Mouse (Mus musculus): ENCODE measurements at regions not wholly inside any gene's neighbourhood (a gene's known extent, or its start where the extent isn't known, plus 50 kb on each side); places are given as distances from the start of the nearest gene placed in this dataset.

DNA sequence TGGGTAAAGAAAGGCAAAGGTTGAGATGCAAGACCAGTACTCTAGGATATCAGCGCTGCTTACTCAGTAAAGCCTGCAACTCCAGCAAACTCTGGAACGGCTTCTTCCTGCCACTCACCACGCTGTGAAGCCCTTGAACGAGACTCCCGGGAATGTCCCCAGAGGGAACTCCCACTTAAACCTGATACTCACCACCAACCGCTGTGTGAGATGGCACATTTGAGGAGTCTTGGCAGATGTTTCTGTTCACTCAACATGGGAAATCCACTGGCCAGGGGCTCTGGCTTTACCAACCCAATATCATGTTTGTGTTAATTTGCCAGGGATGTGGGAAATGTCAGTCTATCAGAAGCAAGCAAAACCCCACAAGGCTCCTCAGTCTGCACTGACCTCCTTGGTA is 90.2 kb upstream of the Rab3gap2 start:
- TF ChIP-seq CTCF (IDR thresholded peaks at IDR 0.05; ENCODE audit: extremely low read depth, insufficient read depth, low read length), result no peak
- no peak for TF ChIP-seq POLR2A (IDR thresholded peaks at IDR 0.05; ENCODE audit: extremely low read depth, insufficient read depth, low read length)
- no peak overlapping the region for H3K4me3 ChIP-seq (ENCODE audit: insufficient read depth, low read length)
- peaks cover 2% of the 10 kb centered on the region; the same call in 1 of the 2 replicates for H3K4me1 ChIP-seq (ENCODE audit: control insufficient read depth, insufficient read depth, low read length)
- H3K27ac ChIP-seq (ENCODE audit: insufficient read depth, low read length), result no peak overlapping the region

- Histone ChIP-seq H3K4me3 (ENCODE audit: insufficient read depth, low read length) (no peak overlapping the region), H3K27ac (ENCODE audit: insufficient read depth, low read length) (no peak overlapping the region), H3K4me1 (ENCODE audit: control insufficient read depth, insufficient read depth, low read length) (no peaks in the 10 kb centered on the region)
- TF ChIP-seq CTCF (IDR thresholded peaks at IDR 0.05; ENCODE audit: extremely low read depth, insufficient read depth, low read length), result no peak
- TF ChIP-seq POLR2A (IDR thresholded peaks at IDR 0.05; ENCODE audit: extremely low read depth, insufficient read depth, low read length), result no peak
These were observed 91.9 kb upstream of the Rab3gap2 start for GRCm38 (mm10) chr1:185112017-185112399.

GRCm38 (mm10) chr1:185111347-185112016 is 92.4 kb upstream of the Rab3gap2 start:
- Histone ChIP-seq H3K4me1 (ENCODE audit: control insufficient read depth, insufficient read depth, low read length) (no peaks in the 10 kb centered on the region), H3K4me3 (ENCODE audit: insufficient read depth, low read length) (no peak overlapping the region), H3K27ac (ENCODE audit: insufficient read depth, low read length) (no peak overlapping the region)
- TF ChIP-seq CTCF (IDR thresholded peaks at IDR 0.05; ENCODE audit: extremely low read depth, insufficient read depth, low read length) (no peak), POLR2A (IDR thresholded peaks at IDR 0.05; ENCODE audit: extremely low read depth, insufficient read depth, low read length) (no peak)

- Histone ChIP-seq H3K27ac (ENCODE audit: insufficient read depth, low read length) (no peak overlapping the region), H3K4me3 (ENCODE audit: insufficient read depth, low read length) (no peak overlapping the region), H3K4me1 (ENCODE audit: control insufficient read depth, insufficient read depth, low read length) (no peaks in the 10 kb centered on the region; the same call in 1 of the 2 replicates)
- no peak for TF ChIP-seq CTCF (IDR thresholded peaks at IDR 0.05; ENCODE audit: extremely low read depth, insufficient read depth, low read length)
- no peak for TF ChIP-seq POLR2A (IDR thresholded peaks at IDR 0.05; ENCODE audit: extremely low read depth, insufficient read depth, low read length)
These were observed 98.7 kb upstream of the Rab3gap2 start for GRCm38 (mm10) chr1:185104945-185105884.

- no peak overlapping the region for H3K27ac ChIP-seq (ENCODE audit: insufficient read depth, low read length)
- H3K4me1 ChIP-seq (ENCODE audit: control insufficient read depth, insufficient read depth, low read length), result no peaks in the 10 kb centered on the region; the same call in 1 of the 2 replicates
- no peak overlapping the region for H3K4me3 ChIP-seq (ENCODE audit: insufficient read depth, low read length)
- TF ChIP-seq CTCF (IDR thresholded peaks at IDR 0.05; ENCODE audit: extremely low read depth, insufficient read depth, low read length) (no peak), POLR2A (IDR thresholded peaks at IDR 0.05; ENCODE audit: extremely low read depth, insufficient read depth, low read length) (no peak)
These were observed 100.1 kb upstream of the Rab3gap2 start for GRCm38 (mm10) chr1:185103803-185104202.

DNA sequence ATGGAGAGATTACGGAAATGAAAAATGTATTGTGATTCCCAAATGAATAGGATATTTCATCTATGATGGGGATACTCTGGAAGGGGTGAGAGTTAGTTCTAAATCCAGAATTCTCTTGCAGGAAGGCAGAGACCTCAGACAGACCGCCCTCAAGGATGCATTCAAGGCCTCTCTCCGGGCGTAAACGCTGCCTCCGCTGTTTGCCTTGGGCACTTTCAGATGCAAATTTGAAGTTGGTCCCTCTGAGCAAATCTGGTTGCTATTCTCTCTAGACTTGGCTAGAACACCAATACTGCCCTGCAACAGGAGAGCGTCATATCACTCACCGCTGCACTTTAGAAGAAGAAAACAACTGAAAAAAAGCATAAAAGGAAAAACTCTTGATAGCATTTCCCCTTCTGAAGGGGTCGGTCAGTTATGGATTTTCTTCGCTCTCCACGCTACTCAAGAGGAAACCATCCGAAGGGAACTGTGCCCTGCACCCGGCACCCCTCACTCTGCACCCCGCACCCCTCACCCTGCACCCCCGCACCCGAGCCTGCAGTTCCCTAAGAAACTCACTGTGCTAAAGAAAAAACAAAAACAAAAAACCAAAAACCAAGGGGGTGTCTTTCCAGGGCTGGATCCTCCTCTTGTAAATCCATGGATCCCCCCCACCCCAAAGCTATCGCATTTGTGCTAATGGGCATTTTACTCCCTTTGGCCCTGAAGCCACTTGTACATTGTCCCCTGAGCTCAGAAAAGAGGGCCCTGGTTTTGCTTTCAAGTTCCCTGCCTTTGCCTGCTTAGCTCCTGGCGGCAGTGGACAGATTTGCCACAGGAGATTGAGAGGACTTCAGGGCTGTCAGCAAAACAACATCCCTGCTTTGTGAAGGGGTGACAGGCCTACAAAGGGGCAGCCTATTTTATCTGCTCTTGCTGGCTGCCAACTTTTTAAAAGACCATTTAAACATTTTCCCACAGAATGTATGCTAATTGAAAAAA is 99.9 kb upstream of the Mark1 start:
- TF ChIP-seq CTCF (IDR thresholded peaks at IDR 0.05; ENCODE audit: extremely low read depth, insufficient read depth, low read length) (no peak), POLR2A (IDR thresholded peaks at IDR 0.05; ENCODE audit: extremely low read depth, insufficient read depth, low read length) (no peak)
- no peak overlapping the region for H3K4me3 ChIP-seq (ENCODE audit: insufficient read depth, low read length)
- no peak overlapping the region for H3K27ac ChIP-seq (ENCODE audit: insufficient read depth, low read length)
- H3K4me1 ChIP-seq (ENCODE audit: control insufficient read depth, insufficient read depth, low read length), result no peaks in the 10 kb centered on the region; the same call in none of the 2 replicates

- TF ChIP-seq CTCF (IDR thresholded peaks at IDR 0.05; ENCODE audit: extremely low read depth, insufficient read depth, low read length) (no peak), POLR2A (IDR thresholded peaks at IDR 0.05; ENCODE audit: extremely low read depth, insufficient read depth, low read length) (no peak)
- Histone ChIP-seq H3K4me1 (ENCODE audit: control insufficient read depth, insufficient read depth, low read length) (no peaks in the 10 kb centered on the region; the same call in none of the 2 replicates), H3K4me3 (ENCODE audit: insufficient read depth, low read length) (no peak overlapping the region), H3K27ac (ENCODE audit: insufficient read depth, low read length) (no peak overlapping the region)
These were observed 99.0 kb upstream of the Mark1 start for GRCm38 (mm10) chr1:185098195-185098974.

- Histone ChIP-seq H3K4me3 (ENCODE audit: insufficient read depth, low read length) (no peak overlapping the region), H3K4me1 (ENCODE audit: control insufficient read depth, insufficient read depth, low read length) (peaks cover 1% of the 10 kb centered on the region; the same call in 1 of the 2 replicates), H3K27ac (ENCODE audit: insufficient read depth, low read length) (no peak overlapping the region)
- TF ChIP-seq CTCF (IDR thresholded peaks at IDR 0.05; ENCODE audit: extremely low read depth, insufficient read depth, low read length), result no peak
- TF ChIP-seq POLR2A (IDR thresholded peaks at IDR 0.05; ENCODE audit: extremely low read depth, insufficient read depth, low read length), result no peak
These were observed 97.4 kb upstream of the Mark1 start for GRCm38 (mm10) chr1:185096741-185097140.

All from cortical plate, adult 2 months (tissue).